Mouse (Mus musculus): ENCODE results near the gene Mlec.
"Not testable (repeated sequence)": the region's sequence is repeated elsewhere in the genome, so short reads cannot be mapped to it uniquely, and the experiment has no call there.

The Mlec gene

DNA sequence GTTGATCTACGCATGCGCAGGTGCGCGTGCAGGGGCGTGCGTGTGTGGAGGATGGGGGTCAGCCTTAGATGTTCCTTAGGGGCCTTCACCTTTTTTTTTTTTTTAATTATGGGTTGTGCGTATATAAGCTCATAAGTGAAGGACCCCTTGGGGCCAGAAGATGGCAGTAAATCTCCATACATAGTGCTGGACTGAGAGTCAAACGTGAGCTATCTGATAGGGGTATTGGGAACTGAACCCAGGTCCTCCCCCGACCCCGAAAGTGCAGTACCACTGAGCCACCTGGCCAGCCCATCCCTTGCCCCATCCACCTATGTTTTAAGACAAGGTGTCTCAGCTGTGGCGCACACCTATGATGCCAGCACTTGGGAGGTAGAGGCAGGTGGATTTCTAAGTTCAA is 21.6 kb upstream of the Mlec start:
- DNase-seq (ENCODE audit: low read depth), result no peak

DNA sequence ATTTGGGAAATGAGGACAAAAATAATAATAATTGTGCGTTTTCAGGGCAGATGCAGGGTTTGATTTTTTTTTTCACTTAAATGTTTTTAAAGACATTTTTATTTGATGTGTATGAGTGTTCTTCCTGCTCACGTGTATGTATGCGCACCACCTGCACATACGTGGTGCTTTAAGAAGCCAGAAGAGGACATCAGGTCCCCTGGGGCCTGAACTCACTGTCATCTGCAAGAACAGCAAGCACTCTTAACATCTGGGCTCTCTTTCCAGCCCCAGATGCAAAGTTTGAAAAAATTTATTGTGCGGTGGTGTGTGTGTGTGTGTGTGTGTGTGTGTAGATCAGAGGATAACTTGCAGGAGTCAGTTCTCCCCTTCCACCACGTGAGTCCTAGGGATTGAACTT is 19.9 kb upstream of the Mlec start:
- no peak for DNase-seq (ENCODE audit: low read depth)

DNA sequence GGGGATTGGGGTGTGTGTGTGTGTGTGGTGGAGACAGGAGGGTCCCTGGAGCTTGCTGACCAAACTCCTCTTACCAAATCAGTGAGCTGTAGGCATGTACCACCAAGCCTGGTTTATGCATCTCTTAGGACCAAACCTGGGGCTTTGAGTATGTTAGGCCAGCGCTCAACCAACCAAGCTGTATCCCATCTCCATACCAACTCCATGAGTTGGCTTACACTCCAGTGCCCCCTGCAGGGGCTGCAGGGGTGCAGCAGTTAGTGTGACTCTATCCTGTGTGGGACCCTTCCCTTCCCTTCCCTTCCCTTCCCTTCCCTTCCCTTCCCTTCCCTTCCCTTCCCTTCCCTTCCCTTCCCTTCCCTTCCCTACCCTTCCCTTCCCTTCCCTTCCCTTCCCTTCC is 16.6 kb upstream of the Mlec start:
- DNase-seq (ENCODE audit: low read depth), result no peak

DNA sequence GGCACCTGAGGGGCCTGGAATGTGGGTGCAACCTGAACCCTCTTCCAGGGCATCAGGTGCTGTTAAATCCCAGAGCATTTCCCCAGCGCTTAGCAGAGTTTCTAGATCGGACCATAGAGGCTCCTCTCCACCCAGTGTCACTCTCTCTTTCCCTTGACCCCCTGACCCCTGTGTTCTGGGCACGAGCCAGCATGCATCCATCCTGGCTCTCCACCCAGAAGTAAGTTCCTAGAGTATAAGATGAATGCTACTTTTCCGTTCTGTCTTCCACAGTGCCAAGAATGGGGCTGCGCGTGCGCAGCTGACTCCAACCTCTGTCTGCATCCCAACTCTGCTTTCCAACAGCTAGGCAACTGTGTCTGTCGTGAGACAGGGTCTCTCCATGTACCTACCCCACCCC is 12.2 kb upstream of the Mlec start:
- no peak for DNase-seq (ENCODE audit: low read depth)

DNA sequence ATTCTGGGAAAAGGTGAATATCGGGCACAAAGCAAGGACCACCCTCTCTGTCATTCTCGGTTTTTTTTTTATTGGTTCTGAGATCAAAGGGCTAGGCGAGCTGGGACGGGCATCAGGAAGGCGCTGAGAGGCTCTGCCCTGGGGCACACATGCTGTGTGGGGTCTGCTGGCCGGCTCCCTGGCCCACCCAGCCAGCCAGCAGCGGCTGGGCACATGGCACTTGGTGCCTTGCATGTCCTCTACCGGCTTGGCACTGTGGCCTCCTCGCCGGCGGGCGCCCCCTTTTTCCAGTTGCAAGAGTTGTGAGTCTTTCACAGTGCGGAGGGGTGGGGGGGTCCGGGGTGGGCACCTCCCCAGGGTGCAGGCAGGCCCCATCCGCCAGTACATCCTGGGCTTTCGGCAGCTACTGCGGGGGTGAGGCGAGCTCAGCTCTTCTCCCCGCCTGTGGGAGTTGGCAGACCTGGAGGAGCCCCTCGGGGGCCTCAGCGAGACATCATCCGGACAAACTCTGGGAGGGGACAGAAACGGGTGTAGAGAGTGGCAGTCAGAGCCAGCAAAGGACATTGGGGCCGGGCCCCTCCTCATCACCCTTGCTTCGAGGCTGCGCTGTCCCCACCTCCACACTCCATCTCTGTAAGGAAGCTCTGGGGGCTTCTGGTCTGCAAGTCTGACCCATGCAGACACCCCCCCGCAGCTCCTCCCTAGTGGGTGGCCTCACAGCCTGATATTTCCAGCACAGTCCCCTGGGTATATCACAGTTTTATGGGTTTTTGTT is 10.8 kb upstream of the Mlec start:
- no peak for DNase-seq (ENCODE audit: low read depth)

DNA sequence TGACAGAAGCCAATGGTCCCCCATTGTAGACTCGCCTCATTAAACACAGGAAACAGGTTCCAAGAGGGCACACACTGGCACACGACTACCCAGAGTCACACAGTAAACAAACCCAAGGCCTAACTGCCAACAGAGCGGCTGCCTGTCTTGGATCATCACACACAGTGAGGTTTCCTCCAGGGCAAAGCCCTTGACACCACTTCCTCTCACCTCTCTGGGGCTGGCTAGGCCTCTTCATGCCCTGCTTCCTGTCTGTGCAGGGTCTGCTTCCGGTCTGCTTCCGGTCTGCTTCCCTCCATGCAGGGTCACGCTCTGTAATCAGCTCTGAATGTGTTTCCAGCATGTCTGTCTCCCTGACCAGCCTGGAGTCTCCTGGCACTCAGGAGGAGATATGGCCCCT is 9.4 kb upstream of the Mlec start:
- DNase-seq (ENCODE audit: low read depth), result no peak

DNA sequence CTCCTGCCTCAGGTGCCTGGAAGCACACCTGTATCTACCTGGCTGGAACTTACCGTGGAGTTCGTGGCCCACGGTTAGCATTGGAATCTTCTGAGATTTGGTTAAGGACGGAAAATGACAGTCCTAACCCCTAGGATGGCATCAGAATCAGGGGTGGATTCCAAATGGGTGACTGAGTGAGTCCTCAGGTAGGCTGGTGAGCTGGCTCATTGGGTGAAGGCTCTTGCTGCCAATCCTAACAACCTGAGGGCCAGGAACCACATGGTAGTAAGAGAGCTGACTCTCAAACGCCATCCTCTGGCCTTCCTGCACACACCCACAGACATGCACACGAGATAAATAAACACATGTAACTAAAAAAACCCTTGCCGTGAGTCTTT is 8.8 kb upstream of the Mlec start:
- no peak for DNase-seq (ENCODE audit: low read depth)

DNA sequence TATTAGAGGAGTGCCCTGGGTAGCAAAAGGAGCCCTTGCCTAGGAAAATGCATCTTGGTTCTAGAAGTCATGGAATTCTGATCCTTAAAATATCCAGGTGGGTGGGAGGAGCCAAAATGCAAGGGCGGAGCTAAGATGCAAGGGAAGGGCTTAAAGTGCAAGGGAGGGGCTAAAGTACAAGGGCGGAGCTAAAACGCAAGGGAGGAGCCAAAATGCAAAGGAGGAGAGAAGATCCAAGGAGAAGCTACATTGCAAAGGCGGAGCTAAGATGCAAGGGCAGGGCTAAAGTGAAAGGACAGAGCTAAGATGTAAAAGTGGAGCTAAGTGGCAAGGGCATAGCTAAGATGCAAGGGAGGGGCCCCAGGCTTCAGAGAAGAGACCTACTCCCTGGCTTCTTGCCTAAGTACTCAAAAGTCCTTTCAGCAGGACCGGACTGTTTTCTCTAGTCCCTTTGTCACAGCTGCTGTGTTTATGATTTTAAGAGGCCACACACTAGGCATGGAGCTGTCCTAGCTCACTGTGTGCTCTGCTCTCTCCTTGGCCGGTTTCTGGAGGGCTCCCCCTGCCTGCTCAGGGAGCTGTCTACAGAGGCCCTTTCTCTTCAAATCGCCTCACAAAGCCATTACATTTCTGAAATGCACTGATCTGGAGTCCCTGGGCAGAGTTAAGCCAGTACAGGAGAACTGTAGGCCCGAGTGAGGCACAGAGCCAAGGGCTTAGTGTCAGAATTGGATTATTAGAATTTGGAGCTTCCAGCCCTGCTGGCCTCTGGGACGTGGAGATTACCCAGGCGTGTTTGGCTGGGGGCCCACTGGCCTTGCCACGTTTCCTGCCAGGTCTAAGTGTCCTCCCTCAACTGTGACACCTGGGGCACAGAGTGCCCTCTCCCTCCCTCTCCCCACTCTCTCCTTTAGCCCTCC is 8.2 kb upstream of the Mlec start:
- DNase-seq (ENCODE audit: low read depth), result no peak

DNA sequence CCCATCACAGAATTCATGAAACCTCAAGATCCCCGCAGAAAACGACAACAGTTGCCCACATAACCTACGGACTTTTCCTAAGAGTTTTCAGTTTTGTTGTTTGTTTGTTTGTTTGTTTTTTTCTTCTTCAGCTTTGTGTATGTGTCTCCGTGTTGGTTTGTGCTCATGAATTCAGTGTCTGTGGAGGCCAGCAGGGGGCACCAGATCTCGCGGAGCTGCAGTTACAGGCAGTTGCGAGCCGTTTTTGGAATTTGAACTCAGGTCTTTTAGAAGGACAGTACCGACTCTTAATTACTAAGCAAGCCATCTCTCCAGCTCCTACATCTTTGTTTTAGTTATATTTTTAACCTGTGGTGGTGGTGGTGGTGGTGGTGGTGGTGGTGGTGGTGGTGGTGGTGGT is 7.4 kb upstream of the Mlec start:
- DNase-seq (ENCODE audit: low read depth), result no peak

DNA sequence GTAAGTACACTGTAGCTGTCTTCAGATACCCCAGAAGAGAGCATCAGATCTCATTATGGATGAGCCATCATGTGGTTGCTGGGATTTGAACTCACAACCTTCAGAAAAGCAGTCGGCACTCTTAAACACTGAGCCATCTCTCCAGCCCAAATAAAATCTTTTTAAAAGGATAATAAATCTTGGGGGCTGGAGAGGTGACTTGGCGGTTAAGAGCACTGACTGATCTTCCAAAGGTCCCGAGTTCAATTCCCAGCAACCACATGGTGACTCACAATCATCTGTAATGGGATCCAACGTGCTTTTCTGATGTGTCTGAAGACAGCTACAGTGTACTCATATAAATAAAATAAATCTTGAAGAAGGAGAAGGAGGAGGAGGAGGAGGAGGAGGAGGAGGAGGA is 6.5 kb upstream of the Mlec start:
- peak; percentile 60 for DNase-seq (ENCODE audit: low read depth)

DNA sequence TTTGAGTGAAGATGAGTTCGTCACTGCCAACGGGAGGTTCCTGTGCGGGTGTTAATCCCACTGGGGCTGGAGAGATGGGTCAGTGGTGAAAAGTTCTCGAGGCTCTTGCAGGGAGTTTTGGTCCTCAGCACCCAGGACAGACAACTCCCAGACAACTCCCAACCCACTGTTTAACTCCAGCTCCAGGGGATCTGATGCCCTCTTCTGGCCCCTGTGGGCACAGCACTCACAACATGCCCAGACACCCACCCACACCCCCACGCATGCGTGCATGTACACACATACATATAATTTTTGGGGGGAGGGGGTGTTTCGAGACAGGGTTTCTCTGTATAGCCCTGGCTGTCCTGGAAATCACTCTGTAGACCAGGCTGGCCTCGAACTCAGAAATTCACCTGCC is 5.6 kb upstream of the Mlec start:
- DNase-seq (ENCODE audit: low read depth), result peak; percentile 43

DNA sequence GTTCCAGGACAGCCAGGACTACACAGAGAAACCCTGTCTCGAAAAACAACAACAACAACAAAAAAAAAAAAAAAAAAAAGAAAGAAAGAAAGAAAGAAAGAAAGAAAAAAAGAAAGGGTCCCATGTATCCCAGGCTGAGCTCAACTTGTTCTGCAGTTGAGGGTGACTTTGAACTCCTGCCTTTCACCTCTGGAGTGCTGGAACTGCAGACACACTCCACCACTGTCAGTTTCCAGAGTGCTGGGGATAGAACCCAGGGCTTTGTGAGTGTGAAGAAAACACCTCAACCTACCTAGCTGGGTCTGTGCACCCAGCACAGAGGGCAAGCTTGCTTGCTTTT is 3.9 kb upstream of the Mlec start:
- DNase-seq (ENCODE audit: low read depth), result not testable (repeated sequence)

DNA sequence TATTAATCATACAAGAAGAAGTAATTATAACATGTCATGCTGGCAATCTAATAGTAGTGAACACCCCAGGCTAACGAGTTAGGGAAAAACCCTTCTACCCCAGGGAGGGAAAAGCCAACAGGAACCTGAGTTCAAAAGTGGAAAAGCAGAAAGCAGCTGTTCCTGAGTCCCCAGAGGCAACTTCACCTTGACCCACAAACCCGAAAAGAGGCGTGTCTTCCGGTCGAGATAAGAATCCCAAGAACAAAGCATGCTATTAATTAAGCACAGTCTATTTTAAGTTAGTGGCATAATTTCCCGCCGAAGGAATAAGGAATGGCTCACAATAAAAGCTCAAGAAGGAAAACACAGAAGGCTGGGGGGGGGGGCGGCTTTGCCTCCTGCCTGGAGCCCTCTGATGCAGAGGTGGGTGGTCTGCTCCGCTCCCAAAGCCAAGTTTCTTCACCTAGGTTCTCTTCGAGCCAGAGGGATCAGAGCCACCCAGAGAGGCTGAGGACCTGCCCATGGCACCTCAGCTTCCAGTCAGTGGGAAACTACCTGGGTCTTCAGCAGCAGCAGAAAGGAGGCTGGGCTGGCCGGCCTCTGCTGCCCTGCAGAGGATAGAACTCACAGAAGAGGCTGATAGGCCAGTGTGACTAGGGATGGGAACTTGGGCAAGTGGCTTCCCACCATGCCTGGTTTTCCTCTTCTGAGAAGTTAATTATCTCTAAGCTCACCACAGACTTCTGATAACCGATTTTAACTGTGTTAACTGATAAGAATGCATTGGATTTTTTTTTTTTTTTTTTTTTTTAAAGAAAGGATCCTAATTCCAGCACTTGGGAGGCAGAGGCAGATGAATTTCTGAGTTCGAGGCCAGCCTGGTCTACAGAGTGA is 3.3 kb upstream of the Mlec start:
- DNase-seq (ENCODE audit: low read depth), result no peak

DNA sequence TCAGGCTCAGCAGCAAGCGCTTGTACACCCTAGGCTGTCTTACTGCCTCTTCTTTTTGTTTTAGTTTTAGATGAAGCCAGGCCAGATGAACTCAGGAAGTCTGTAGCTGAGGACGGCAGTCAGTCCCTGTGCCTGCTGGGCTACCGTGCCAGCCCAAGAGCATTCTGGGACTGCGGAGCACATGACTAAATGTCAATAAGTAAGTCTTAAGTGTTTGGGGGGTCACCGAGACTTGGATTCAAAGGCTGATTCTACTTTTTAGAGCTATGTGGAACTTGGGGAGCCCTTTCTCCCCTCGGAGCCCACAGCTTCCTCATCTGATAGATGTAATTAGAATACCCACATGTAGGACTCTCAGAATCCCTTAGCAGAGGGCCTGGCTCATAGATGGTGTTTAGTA is 2.7 kb upstream of the Mlec start:
- no peak for DNase-seq (ENCODE audit: low read depth)

DNA sequence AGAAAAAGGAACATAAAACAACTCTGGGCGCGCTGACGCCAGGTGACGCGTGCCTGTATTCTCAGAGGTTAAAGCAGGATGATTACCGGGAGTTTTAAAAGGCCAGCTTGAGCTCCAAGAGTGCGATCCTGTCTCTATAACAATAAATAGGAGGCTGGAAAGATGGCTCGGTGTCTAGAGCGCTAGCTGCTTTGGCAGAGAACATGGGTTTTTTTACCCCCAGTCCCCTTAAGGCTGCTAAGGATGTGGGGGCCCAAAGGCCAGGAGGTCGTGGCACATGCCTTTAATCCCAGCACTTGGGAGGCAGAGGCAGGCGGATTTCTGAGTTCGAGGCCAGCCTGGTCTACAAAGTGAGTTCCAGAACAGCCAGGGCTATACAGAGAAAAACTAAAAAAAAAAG is 1.2 kb upstream of the Mlec start:
- no peak for DNase-seq (ENCODE audit: low read depth)

DNA sequence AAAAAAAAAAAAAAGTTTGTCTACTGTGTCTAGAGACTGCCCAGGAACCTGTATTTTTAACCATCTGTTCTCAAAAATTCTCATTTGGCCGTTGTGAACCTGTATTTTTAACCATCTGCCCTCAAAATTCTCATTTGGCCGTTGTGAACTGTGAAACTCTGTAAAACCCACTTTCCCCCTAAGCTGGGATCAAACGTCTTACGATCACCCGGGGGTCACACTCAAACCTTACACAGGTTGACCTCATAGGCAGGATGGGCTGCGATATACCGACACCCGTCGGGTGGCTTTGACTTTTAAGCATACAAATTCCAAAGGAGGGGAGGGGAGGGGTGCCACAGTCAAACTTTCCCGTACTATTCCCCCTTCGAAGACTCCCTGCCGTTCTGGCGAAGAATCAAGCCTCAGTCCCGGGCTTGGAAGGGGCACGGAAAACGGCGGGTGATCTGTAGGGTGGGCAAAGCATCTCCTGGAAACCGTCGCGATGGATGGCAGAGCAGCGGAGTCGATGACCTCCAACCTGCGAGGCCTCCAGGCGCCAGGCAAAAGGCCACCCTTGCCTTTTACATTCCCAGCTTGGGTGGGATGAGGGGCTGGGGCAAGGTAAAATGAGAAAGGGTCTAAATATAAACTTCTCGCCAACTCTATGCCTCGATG is 918 bp downstream of the Mlec start:
- DNase-seq (ENCODE audit: low read depth), result peak; percentile 45

DNA sequence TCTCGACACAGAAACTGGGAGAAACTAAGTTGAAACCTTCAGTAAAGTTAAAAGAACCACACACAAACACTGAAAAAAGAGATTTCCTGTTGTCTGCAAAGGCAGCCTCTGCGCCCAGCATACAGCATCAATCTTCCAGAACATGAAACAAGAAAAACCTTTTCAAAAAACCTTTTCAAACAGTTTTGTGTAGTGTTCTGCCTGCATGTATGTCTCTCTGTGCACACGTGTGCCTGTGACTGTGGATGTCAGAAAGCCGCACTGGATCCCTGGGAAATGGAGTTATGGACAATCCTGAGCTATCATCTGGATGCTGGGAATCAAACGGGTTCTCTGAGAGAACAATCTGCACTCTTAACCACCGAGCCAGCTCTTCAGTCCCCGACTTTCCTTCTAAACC is 1.6 kb downstream of the Mlec start:
- no peak for DNase-seq (ENCODE audit: low read depth)

DNA sequence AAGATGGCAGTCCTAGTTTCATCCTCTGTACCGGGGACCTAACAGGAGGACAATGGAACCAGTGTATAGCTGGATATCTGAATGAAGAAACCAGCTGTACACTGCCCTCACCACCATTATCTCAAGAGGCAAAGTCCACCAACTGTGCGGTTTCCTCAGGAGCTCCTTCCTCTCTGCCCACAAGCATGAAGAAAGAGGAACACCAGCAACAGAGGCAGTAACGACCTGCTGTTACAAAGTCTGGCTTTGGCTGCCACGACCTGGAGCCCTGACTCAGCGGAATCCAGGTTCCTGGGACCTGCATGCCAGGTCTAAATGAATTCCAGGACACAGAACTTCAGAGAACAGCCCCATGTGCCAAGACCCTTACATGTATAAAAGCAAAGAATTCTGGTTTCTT is 2.1 kb downstream of the Mlec start:
- DNase-seq (ENCODE audit: low read depth), result peak; percentile 52

DNA sequence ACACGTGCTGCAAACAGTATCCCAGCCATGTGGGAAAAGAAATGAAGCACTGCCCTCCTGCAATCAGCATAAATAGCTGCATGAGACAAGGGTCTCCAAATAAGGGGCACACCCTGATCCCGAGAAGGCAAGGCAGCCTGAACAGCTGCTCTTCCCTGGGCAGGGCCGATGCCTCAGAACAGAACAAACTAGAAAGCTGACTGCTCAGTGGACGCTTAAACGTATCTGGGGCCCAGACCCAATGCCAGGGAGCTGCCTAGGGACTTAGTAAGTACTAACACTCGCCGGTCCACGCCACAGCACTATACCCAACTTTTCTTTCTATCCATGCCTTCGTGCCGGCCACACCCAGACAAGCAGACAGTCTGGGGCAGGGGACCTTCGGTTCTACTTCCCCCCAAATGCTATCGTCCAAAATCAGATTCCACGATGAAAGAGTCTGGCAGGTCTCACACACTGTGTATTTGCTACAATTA is 2.8 kb downstream of the Mlec start:
- DNase-seq (ENCODE audit: low read depth), result no peak

DNA sequence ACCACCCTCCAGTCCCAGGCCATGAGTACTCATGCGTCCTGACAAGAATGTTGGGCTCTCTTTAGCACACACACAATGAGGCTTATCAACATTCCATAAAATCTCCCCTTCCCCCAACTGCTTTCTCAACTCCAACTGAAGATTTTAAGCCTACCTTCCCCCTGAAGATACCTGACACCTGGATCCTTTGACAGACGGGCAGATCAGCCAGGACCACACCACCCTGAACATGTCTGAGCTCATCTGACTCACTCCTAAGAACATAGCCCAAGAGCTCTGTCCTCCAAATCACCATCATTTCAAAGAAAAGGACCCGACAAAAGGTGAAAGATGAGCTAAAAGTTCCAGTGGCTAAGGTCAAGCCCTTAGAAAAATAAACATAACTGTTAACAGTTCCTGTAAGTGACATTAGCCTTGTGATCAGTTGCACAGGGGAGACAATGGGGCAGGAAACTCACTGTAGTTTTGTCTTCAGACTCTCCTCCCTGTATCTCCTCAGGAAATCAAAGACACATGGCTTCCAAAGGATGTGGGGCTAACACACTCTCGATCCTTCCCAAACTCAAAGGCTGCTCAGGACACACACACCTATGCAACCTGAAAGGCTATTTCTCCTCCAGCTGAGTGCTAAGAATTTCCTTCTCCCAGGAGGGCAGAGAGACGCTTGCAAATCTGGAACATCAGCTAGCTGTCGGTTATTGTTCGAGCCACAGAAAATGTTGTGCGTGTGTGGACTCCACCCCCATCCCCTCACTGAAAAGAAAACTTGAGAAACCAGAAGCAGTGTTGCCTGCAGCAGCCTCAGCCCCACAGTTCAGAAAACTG is 5.6 kb downstream of the Mlec start:
- DNase-seq (ENCODE audit: low read depth), result no peak

DNA sequence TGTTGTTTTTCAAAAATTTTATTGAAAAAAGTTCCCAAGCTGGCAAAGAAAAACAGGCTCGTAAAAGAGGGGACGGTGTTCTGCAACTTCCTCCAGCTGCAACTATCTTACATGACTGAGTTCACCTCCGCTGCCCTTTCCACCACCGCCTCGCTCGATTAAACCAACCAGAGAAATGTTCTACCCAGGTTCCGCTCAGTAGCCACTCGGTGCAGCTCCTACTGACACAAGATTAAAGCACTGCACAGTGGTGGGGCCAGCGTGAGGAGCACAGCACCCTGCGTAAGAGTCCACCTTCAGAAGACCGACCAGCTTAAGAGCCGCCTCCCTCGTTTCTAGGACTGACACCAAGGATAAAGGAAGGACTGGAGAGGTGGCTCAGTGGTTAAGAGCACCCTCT is 6.5 kb downstream of the Mlec start:
- no peak for DNase-seq (ENCODE audit: low read depth)
